In the genomic region with DNA sequence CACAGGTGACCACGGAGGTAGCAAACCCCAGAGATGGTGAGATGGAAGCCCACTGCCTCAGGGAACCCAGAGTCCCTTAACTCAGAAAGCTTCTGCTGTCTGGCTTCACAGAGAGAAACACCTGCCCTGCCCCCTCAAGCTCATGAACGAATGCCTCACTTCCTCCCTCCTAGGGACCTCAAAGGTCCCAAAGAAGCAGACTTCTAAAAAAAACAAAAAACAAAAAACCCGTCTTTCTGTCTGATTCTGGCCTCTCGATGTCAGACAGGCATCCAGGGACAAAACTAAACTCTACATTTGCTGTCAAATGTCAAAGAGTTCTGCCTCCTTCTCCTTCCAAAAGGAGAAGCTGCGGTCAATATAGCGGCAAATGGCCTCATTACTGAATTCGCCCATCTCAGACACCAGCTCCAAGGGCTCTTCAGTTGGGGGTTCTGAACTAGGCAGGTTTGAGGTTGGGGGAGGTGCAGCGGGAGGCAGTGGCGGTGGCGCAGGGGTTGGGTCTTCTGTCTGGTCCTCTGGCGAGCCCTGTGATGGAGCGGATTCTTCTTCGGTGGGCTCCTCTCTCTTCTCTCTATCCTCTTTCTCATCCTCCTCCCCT, we compare ENCODE assay signal across 18 mouse cellular contexts. TPM values are rescaled to one million over a fixed set of nuclear protein-coding genes. Genes with fewer than 3 reads are reported as not detected.
DNase-seq lines count a peak whose midpoint lies in the region; ATAC-seq and TF ChIP-seq lines count a peak whose summit lies in the region.
"Had no signal": no experiment of that assay in that cellular context is flagged by ENCODE, and none has a peak within 500 bp of the region (broad histone marks: within the 10 kb centered on the region; RNA-seq: fewer than 3 reads in every experiment).

No protein-coding gene starts in this region.

- H3K4me3 ChIP-seq in heart, embryonic 15.5 days = peak overlapping the region; percentile 44
- peak overlapping the region; percentile 28; the same call in 1 of the 2 replicates for H3K4me3 ChIP-seq in small intestine, adult 2 months (ENCODE audit: low read depth, low read length)

- no peak for TF ChIP-seq CTCF in small intestine, adult 2 months (IDR thresholded peaks at IDR 0.05; ENCODE audit: extremely low read depth, insufficient read length, insufficient replicate concordance, low read depth, low read length)

- peaks cover 100% of the 10 kb centered on the region for H3K27me3 ChIP-seq in heart, embryonic 15.5 days
- H3K27me3 ChIP-seq in small intestine, adult 2 months (ENCODE audit: control insufficient read depth, insufficient read depth, low read length) = peaks cover 18% of the 10 kb centered on the region

- ATAC-seq in heart, embryonic 15.5 days (replicated peaks; ENCODE audit: insufficient number of reproducible peaks, insufficient read depth, low FRiP score, low read depth) = no peak
- peak; percentile 33 to 48 for ATAC-seq in hematopoietic stem cell, adult 5-6 weeks (replicated peaks in 1 of 2; ENCODE audit: insufficient read depth in 1 of 2, low FRiP score in 2 of 2, low TSS enrichment in 1 of 2, low read depth in 1 of 2, poor library complexity in 2 of 2, severe bottlenecking in 2 of 2)
- ATAC-seq: midbrain, embryonic 13.5 days had no signal

- peak overlapping the region; percentile 74 for H3K4me2 ChIP-seq in heart, embryonic 15.5 days
- H3K4me2 ChIP-seq: forebrain, embryonic 13.5 days had no signal

- DNase-seq in heart, adult 8-10 months (ENCODE audit: low spot score) = no peak
- peak; percentile 52 for DNase-seq in thymus, postnatal 0 days (ENCODE audit: low spot score)
- no peak for DNase-seq in thymus, postnatal 10 days (ENCODE audit: low spot score in 2 of 2)
- no peak for DNase-seq in kidney, postnatal 4 days
- DNase-seq in right cerebral cortex, adult 18-20 months = no peak
- DNase-seq: cerebellum, adult 11-12 months; kidney, adult 18-20 months; lung, postnatal 10 days had no signal

- H3K9me3 ChIP-seq in heart, embryonic 15.5 days (replicated peaks) = no peaks in the 10 kb centered on the region
- H3K9me3 ChIP-seq: embryonic facial prominence, embryonic 15.5 days; forebrain, embryonic 13.5 days; hindbrain, embryonic 12.5 days; midbrain, embryonic 13.5 days had no signal

- H3K36me3 ChIP-seq in heart, embryonic 15.5 days = no peaks in the 10 kb centered on the region
- peaks cover 16% of the 10 kb centered on the region for H3K36me3 ChIP-seq in small intestine, adult 2 months (ENCODE audit: control insufficient read depth, insufficient read depth, low read length)
- H3K36me3 ChIP-seq: embryonic facial prominence, embryonic 15.5 days; hindbrain, embryonic 12.5 days; midbrain, embryonic 13.5 days had no signal

- H3K27ac ChIP-seq in heart, embryonic 15.5 days = no peak overlapping the region
- no peak overlapping the region for H3K27ac ChIP-seq in small intestine, adult 2 months (ENCODE audit: insufficient read depth, low read depth, low read length)
- H3K27ac ChIP-seq: embryonic facial prominence, embryonic 15.5 days; forebrain, embryonic 13.5 days; hindbrain, embryonic 12.5 days; midbrain, embryonic 13.5 days had no signal

- no peak for TF ChIP-seq POLR2A in small intestine, adult 2 months (IDR thresholded peaks at IDR 0.05; ENCODE audit: low read depth, low read length)

- 22% methylated on average over 13 of the region's 13 CpGs for WGBS in heart, embryonic 15.5 days
- WGBS in small intestine, adult 2 months = 68% methylated on average over 13 of the region's 13 CpGs

- peaks cover 46% of the 10 kb centered on the region for H3K4me1 ChIP-seq in heart, embryonic 15.5 days (replicated peaks)
- H3K4me1 ChIP-seq in small intestine, adult 2 months (ENCODE audit: control insufficient read depth, insufficient read depth, insufficient read length, low read length) = peaks cover 17% of the 10 kb centered on the region

- no peak overlapping the region for H3K9ac ChIP-seq in heart, embryonic 15.5 days
- H3K9ac ChIP-seq: embryonic facial prominence, embryonic 15.5 days; forebrain, embryonic 13.5 days; hindbrain, embryonic 12.5 days; midbrain, embryonic 13.5 days had no signal

RNA-seq across cellular contexts. Expression of a gene that starts 8.7 kb away (rescaled TPM):
- 0.94 and 1.6 TPM in 2 replicates for polyA plus RNA-seq in heart, embryonic 15.5 days (2015; fragmentation: Nextera tagmentation; extraction: Ambion mirVana)
- total RNA-seq in heart, adult 8-10 months (2022) = 1 to 10 TPM; 1.1 to 3.2 (median 1.8) TPM
- polyA plus RNA-seq in thymus, postnatal 0 days (2015; fragmentation: Nextera tagmentation; extraction: Ambion mirVana) = 37.7 and 44.1 TPM in 2 replicates
- total RNA-seq in hematopoietic stem cell, adult 5-6 weeks (2017) = 0.69 and 1.1 TPM in 2 replicates
- 1.9 and 3.8 TPM in 2 replicates for polyA plus RNA-seq in small intestine, adult 2 months (2012; rRNA removed)

RNA-seq across cellular contexts. Expression of a gene that starts 27.7 kb away (rescaled TPM):
- polyA plus RNA-seq in heart, embryonic 15.5 days (2015; fragmentation: Nextera tagmentation; extraction: Ambion mirVana) = 0.93 and 2.1 TPM in 2 replicates
- 1 to 10 TPM; 2.6 to 3.5 (median 3.0) TPM for total RNA-seq in heart, adult 8-10 months (2022)
- 3.2 and 3.6 TPM in 2 replicates for polyA plus RNA-seq in thymus, postnatal 0 days (2015; fragmentation: Nextera tagmentation; extraction: Ambion mirVana)
- 0.89 and 1.6 TPM in 2 replicates for total RNA-seq in hematopoietic stem cell, adult 5-6 weeks (2017)
- polyA plus RNA-seq in small intestine, adult 2 months (2012; rRNA removed) = 124 and 572 TPM in 2 replicates

RNA-seq across cellular contexts. Expression of a gene that starts 34.2 kb away (rescaled TPM):
- 0.23 TPM in 1 of 2 replicates, not detected in the other for polyA plus RNA-seq in heart, embryonic 15.5 days (2015; fragmentation: Nextera tagmentation; extraction: Ambion mirVana)
- not detected for total RNA-seq in heart, adult 8-10 months (2022)
- polyA plus RNA-seq in thymus, postnatal 0 days (2015; fragmentation: Nextera tagmentation; extraction: Ambion mirVana) = 0.21 TPM in 1 of 2 replicates, not detected in the other
- total RNA-seq in hematopoietic stem cell, adult 5-6 weeks (2017) = not detected in 2 replicates
- polyA plus RNA-seq in small intestine, adult 2 months (2012; rRNA removed) = 8.3 and 51.7 TPM in 2 replicates
- total RNA-seq: left cerebral cortex, postnatal 10 days; liver, adult 2 months had no signal
- polyA plus RNA-seq: cortical plate, adult 2 months; forebrain, embryonic 13.5 days; liver, adult 2 months had no signal

RNA-seq across cellular contexts. Expression of a gene that starts 52.2 kb away (rescaled TPM):
- polyA plus RNA-seq in heart, embryonic 15.5 days (2015; fragmentation: Nextera tagmentation; extraction: Ambion mirVana) = 11.1 and 14.1 TPM in 2 replicates
- 10 to 100 TPM; 11.9 to 15.0 (median 14.3) TPM for total RNA-seq in heart, adult 8-10 months (2022)
- 3.4 and 3.9 TPM in 2 replicates for polyA plus RNA-seq in thymus, postnatal 0 days (2015; fragmentation: Nextera tagmentation; extraction: Ambion mirVana)
- total RNA-seq in hematopoietic stem cell, adult 5-6 weeks (2017) = 3.8 and 3.9 TPM in 2 replicates
- 7.0 and 15.7 TPM in 2 replicates for polyA plus RNA-seq in small intestine, adult 2 months (2012; rRNA removed)

RNA-seq across cellular contexts. Expression of a gene that starts 53.5 kb away (rescaled TPM):
- 58.4 and 73.4 TPM in 2 replicates for polyA plus RNA-seq in heart, embryonic 15.5 days (2015; fragmentation: Nextera tagmentation; extraction: Ambion mirVana)
- 10 to 100 TPM; 63.9 to 80.9 (median 69.3) TPM for total RNA-seq in heart, adult 8-10 months (2022)
- polyA plus RNA-seq in thymus, postnatal 0 days (2015; fragmentation: Nextera tagmentation; extraction: Ambion mirVana) = 65.1 and 98.8 TPM in 2 replicates
- 66.4 and 72.7 TPM in 2 replicates for total RNA-seq in hematopoietic stem cell, adult 5-6 weeks (2017)
- 30.0 and 33.4 TPM in 2 replicates for polyA plus RNA-seq in small intestine, adult 2 months (2012; rRNA removed)

Comparison
In these comparisons a context has a peak if more than half of its experiments do, and no peak if none do; other contexts are left out.
1. RNA of a gene that starts 27.7 kb away (polyA plus RNA-seq): 124 to 572 TPM in small intestine, adult 2 months; 3.2 to 3.6 TPM in thymus, postnatal 0 days and 0.93 to 2.1 TPM in heart, embryonic 15.5 days; every median in the first group is over 10 times any median in the second.